Mouse (Mus musculus): ENCODE data around the gene Pdyn. TPM values are rescaled to one million over a fixed set of nuclear protein-coding genes. Genes with fewer than 3 reads are reported as not detected.

Pdyn gene
- polyA plus RNA-seq, 1 experiment from 2014 or later: 0.62 TPM

DNA sequence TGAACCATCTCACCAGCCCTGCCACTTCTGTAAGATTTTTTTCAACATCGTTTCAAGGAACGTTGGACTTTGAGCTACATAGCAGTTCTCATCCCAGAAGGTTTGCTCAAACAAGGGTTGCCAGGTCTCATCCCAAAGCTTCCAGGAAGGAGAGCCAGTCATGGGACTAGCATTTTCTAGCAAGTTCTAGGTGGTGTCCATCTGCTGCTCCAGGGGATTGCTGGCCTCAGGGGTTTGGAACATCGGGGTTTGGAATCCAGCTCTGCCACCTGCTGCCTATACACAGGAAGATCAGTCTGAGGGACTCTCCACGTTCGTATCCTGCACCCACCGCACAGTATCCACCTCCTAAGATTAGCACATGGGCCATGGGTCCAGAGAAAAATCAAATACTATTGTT is 39.6 kb downstream of the Pdyn start:
- no peaks in the 10 kb centered on the region for H3K27me3 ChIP-seq (ENCODE audit: insufficient read depth, low read length)
- H3K4me1 ChIP-seq (ENCODE audit: insufficient read depth, low read length): no peaks in the 10 kb centered on the region
- no peak overlapping the region for H3K9ac ChIP-seq (replicated peaks; ENCODE audit: low read length)
- no peak overlapping the region for H3K4me3 ChIP-seq (ENCODE audit: low read length)
- H3K9me3 ChIP-seq (ENCODE audit: low read length): no peaks in the 10 kb centered on the region
- H3K4me2 ChIP-seq (replicated peaks; ENCODE audit: low read depth, low read length): no peak overlapping the region
- H3K27ac ChIP-seq (ENCODE audit: low read length): no peak overlapping the region
- no peaks in the 10 kb centered on the region for H3K36me3 ChIP-seq (ENCODE audit: insufficient read depth, low read length)
- WGBS: 66% methylated on average over 6 of the region's 6 CpGs
- 0 out of 2 replicates have a peak, but pooled peaks have one; percentile 51 for ATAC-seq (ENCODE audit: low FRiP score, low TSS enrichment)

DNA sequence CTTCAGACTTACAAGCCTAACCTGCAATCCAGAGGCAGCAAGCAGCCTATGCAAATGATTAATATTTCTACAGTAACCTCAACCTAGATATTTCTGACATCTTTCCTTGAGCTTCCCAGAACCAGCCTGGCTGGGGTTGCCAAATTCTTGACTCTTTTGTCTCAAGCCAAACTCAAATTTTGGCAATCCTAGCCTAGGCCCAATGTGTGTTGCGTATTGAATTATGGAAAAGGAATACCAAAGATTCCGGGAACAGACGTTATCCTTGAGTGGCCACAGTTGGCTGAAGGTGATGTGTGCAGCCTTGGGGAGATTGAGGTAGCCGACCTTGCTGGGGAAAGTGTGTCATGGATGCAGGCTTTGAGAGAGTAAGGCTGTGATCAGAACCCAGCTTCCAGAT is 40.8 kb downstream of the Pdyn start:
- Histone ChIP-seq H3K4me2 (replicated peaks; ENCODE audit: low read depth, low read length) (no peak overlapping the region), H3K9me3 (ENCODE audit: low read length) (no peaks in the 10 kb centered on the region), H3K27ac (ENCODE audit: low read length) (no peak overlapping the region), H3K4me1 (ENCODE audit: insufficient read depth, low read length) (no peaks in the 10 kb centered on the region), H3K4me3 (ENCODE audit: low read length) (no peak overlapping the region), H3K9ac (replicated peaks; ENCODE audit: low read length) (no peak overlapping the region), H3K27me3 (ENCODE audit: insufficient read depth, low read length) (no peaks in the 10 kb centered on the region), H3K36me3 (ENCODE audit: insufficient read depth, low read length) (no peaks in the 10 kb centered on the region)
- no peak for ATAC-seq (ENCODE audit: low FRiP score, low TSS enrichment)
- 80% methylated on average over 4 of the region's 4 CpGs for WGBS

DNA sequence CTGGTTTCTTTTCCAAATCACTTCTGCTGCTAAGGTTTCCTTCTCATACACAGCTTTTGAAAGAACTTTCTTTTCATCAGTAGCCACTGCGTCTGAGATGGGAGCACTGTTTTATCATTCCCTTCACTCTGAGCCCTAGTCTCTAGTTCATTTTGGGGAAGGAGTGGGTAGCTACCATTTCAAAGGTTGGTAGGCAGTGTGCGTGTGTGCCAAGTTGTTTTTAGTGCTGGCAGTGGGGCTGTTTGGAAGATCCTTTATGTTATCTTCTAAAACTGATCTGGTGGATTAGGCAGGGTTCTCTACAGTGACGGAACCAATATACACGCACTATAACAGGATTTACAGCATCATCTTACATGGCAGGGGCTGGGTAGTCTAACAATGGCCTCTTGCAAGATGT is 44.6 kb downstream of the Pdyn start:
- Histone ChIP-seq H3K27me3 (ENCODE audit: insufficient read depth, low read length) (no peaks in the 10 kb centered on the region), H3K9me3 (ENCODE audit: low read length) (no peaks in the 10 kb centered on the region), H3K4me2 (replicated peaks; ENCODE audit: low read depth, low read length) (no peak overlapping the region), H3K27ac (ENCODE audit: low read length) (no peak overlapping the region), H3K4me1 (ENCODE audit: insufficient read depth, low read length) (no peaks in the 10 kb centered on the region), H3K9ac (replicated peaks; ENCODE audit: low read length) (no peak overlapping the region), H3K4me3 (ENCODE audit: low read length) (no peak overlapping the region), H3K36me3 (ENCODE audit: insufficient read depth, low read length) (no peaks in the 10 kb centered on the region)
- ATAC-seq (ENCODE audit: low FRiP score, low TSS enrichment): no peak
- WGBS: 91% methylated on average over 4 of the region's 4 CpGs

DNA sequence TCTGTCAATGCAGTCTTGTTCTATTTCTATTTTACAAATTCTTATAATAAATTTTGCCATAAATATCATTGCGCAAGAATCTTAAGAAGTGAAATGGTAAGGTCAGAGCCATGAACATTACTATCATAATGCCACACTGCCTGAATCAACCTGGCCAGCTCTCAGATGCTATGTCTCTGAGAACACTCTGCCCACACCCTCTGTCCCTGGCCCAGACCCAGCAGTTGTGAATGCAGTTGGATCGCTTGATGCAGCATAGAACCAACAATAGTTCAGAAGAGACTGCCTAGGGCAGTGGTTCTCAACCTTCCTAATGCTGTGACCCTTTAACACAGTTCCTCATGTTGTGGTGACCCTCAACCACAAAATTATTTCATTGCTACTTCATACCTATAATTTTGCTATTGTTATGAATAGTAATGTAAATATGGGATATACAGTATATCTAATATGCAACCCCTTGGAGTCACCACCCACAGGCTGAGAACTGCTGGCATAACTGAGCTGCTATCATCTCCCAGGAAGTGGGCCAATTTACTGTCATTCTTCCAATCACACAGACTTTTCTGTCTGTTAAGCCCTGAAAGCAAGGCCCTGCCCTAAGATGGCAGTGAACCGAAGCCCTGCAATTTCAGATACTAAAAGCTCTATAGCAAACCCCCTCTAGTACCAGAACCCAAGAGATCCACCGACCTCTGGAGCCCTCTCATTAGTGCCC is 45.3 kb downstream of the Pdyn start:
- Histone ChIP-seq H3K9ac (replicated peaks; ENCODE audit: low read length) (no peak overlapping the region), H3K4me1 (ENCODE audit: insufficient read depth, low read length) (no peaks in the 10 kb centered on the region), H3K4me3 (ENCODE audit: low read length) (no peak overlapping the region), H3K4me2 (replicated peaks; ENCODE audit: low read depth, low read length) (no peak overlapping the region), H3K9me3 (ENCODE audit: low read length) (no peaks in the 10 kb centered on the region), H3K27me3 (ENCODE audit: insufficient read depth, low read length) (no peaks in the 10 kb centered on the region), H3K27ac (ENCODE audit: low read length) (no peak overlapping the region), H3K36me3 (ENCODE audit: insufficient read depth, low read length) (no peaks in the 10 kb centered on the region)
- no peak for ATAC-seq (ENCODE audit: low FRiP score, low TSS enrichment)
- WGBS: 87% methylated on average over 4 of the region's 4 CpGs

DNA sequence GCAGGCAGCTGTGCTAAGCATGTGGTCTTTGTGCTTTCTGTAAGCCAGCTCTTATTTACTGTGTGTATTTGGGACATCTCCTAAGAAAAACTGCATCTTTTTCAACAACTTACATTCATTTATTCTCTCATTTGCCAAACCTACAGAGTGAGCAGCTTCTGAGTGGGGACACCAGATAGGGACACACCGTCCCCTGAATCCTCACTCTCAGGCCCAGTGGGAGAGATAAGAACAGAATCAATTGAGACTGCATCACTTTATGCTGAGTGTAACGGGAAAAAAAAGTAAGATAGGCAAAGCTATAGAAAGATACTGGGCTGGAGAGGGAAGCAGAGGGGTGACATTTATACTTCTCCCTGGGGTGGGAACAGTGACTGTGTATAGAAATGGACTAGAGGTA is 46.0 kb downstream of the Pdyn start:
- Histone ChIP-seq H3K27ac (ENCODE audit: low read length) (no peak overlapping the region), H3K4me2 (replicated peaks; ENCODE audit: low read depth, low read length) (no peak overlapping the region), H3K9ac (replicated peaks; ENCODE audit: low read length) (no peak overlapping the region), H3K4me3 (ENCODE audit: low read length) (no peak overlapping the region), H3K9me3 (ENCODE audit: low read length) (no peaks in the 10 kb centered on the region), H3K36me3 (ENCODE audit: insufficient read depth, low read length) (no peaks in the 10 kb centered on the region), H3K4me1 (ENCODE audit: insufficient read depth, low read length) (no peaks in the 10 kb centered on the region), H3K27me3 (ENCODE audit: insufficient read depth, low read length) (no peaks in the 10 kb centered on the region)
- no peak for ATAC-seq (ENCODE audit: low FRiP score, low TSS enrichment)
- 90% methylated on average over 2 of the region's 2 CpGs for WGBS

DNA sequence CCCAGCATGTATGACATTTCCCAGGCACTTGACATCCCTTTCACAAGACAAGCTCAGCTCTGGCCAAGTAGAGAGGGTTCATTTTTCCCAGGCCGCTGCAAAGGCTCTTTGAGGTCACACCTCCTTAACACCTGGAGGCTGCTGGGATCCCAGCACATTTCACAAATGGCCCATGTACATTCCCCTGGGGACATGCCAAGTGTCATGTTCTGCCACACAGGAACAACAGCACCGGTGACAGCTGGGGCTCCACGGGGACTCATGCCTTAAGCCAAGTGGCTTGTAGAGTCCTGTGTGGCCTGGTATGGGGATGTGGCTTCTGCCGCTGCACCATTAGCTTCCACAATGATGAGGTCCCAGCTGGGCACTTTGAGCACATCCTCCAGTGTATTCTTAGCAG is 47.0 kb downstream of the Pdyn start:
- Histone ChIP-seq H3K36me3 (ENCODE audit: insufficient read depth, low read length) (no peaks in the 10 kb centered on the region), H3K4me2 (replicated peaks; ENCODE audit: low read depth, low read length) (no peak overlapping the region), H3K4me1 (ENCODE audit: insufficient read depth, low read length) (no peaks in the 10 kb centered on the region), H3K27ac (ENCODE audit: low read length) (no peak overlapping the region), H3K4me3 (ENCODE audit: low read length) (no peak overlapping the region), H3K9ac (replicated peaks; ENCODE audit: low read length) (no peak overlapping the region), H3K9me3 (ENCODE audit: low read length) (no peaks in the 10 kb centered on the region), H3K27me3 (ENCODE audit: insufficient read depth, low read length) (no peaks in the 10 kb centered on the region)
- no peak for ATAC-seq (ENCODE audit: low FRiP score, low TSS enrichment)
- WGBS: 48% methylated on average over 4 of the region's 4 CpGs

Other genes with a start within 250 kb of the Pdyn start
- not detected in 2 replicates for gene F830045P16Rik, start 163.2 kb downstream of the Pdyn start, polyA plus RNA-seq (2015; fragmentation: Nextera tagmentation; extraction: Ambion mirVana)
- 29.0 and 29.8 TPM in 2 replicates for gene Sirpa, start 107.0 kb downstream of the Pdyn start, polyA plus RNA-seq (2015; fragmentation: Nextera tagmentation; extraction: Ambion mirVana)
- gene Stk35, start 100.7 kb upstream of the Pdyn start, polyA plus RNA-seq (2015; fragmentation: Nextera tagmentation; extraction: Ambion mirVana): 9.2 and 9.4 TPM in 2 replicates